Mouse (Mus musculus) cerebellum, postnatal 10 days (tissue): ENCODE measurements around the gene Pgrmc2.

Source experiments
- DNase-seq, 2 experiments: peaks; one replicate each; pipeline ENCODE4 v3.0.0; 2021; ENCODE audit warnings: mixed read lengths in 2 of 2

Gene Pgrmc2

DNA sequence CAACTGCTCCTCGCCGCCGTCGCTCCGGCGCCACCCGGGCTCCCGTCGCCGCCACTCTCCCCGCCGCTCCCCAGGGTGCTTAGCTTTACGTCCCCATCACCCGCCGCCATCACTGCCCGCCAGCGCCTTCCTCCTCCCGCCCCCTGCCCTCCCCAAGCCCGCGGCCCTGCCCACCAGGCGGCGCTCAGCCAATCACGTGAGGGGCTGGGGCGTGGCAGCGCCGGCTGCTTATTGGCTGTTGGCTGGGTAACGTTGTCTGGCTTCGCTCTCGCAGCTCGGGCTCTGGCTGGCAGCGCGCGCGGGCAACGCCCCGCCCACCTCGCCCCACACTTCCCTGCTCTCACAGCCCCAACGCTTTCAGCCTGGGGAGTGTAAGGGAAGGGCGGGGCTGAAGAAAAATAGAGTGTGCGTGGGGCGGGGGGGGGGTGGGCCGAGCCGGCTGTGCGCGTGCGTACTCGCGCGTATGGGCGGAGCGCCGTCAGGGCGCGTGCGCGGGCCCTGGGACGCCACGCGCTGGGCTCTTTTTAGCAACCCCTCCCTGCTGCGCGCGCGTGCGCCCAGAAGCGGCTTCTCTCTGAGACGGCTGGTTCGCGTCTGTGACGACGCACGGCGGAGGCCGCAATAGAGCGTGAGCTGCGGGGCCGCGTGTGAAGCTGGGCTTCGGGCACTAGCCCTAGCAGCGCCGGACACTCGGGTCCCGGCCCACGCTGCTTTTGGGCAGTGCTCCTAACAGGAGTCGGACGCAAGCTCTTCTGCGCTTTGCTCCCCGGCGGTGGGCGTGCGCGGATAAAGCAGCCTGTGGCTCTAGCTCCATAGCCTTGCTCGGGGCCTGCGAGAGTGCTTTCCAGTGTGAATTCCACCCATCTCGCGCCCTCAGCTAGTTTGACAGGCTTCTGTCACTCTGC is at the start of gene Pgrmc2:
TSS of gene Pgrmc2 (minus strand) at position 162 of the 905 bp plus-strand sequence.
- peak; percentile 99 for DNase-seq

DNA sequence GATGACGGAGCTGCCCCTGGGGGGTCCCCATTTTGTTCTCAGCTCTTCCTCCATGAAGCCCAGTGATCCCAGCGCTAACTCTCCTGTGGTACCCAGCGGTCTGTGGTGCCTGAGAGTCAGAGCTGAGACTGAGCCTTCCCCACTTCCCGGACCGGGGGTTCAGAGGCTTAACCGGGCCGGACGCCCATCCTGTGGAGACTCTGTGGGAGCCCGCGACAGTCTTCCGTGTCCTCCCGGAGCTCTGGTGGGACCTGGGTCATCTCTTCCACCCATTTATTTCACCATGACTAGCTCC is 41.1 kb upstream of the Pgrmc2 start:
- DNase-seq: no peak

DNA sequence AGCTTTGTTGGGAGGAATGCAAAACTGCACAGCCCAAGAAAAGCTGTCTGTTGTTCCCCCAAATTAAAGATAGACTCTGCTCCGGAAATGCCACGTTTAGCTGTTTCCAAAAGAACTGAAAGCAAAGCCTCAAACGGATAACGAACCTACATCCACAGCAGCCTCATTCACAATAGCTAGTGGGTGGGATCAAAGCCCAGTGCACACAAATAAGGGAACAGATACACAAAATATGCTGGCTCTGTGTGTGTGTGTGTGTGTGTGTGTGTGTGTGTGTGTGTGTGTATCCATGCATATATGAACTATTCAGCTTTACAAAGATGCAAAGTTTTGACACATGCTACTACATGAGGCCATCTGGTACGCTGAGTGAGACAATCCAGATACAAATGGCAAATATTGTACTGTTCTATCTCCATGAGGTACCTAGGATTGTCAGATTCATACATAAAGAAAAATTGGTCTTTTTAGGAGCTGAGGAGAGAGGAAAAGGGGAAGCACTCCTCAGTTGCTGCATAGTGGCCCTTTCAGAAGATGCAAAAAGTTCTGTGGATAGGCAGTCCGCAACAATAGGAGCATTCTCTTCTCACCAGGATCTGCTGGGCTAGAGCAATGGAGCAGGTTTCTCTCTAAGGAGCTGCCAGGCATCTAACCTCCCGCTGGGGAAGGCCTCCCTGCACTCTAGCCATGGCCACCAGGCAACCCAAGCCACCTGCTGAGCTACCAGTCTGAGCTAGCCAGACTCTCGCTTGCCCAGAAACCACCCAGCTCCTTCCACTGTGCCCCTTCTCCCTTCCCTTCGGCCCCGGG is 40.5 kb upstream of the Pgrmc2 start:
- DNase-seq: peak; percentile 17 to 36

DNA sequence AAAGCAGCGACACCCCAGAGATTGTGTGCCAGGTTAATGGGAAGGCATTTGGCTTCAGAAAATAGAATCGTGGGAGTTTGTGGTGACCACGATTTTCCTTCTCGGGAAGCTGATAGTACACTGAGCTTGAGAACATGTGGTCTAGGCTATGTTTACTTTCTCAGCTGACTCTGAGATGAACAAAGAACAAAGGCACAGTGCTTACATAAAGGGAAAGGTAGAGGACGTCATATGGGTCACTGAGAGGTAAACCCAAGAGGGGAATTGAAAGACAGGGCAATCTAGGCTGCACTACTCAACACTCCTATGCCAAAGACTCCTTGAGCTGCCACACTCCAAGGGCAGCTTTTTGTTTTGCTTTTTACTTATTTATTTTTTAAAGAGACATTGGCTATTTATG is 35.3 kb upstream of the Pgrmc2 start:
- DNase-seq: no peak

DNA sequence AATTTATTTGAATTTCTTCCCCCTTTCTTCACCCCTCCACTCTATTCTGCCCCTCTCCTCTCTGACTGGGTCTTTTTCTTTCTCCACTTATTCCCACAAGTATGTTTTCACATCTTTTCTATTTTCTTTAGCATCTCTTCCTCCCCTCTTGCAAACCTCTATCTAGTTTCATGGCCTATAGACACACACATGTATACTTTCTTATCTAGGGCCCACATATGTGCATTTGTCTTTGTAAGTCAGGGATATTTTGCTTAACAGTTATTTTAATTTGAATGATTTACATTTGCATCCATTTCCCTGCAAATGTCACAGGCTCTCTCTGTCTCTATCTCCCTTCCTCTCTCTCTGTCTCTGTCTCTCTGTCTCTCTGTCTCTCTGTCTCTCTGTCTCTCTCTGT is 34.6 kb upstream of the Pgrmc2 start:
- DNase-seq: no peak

DNA sequence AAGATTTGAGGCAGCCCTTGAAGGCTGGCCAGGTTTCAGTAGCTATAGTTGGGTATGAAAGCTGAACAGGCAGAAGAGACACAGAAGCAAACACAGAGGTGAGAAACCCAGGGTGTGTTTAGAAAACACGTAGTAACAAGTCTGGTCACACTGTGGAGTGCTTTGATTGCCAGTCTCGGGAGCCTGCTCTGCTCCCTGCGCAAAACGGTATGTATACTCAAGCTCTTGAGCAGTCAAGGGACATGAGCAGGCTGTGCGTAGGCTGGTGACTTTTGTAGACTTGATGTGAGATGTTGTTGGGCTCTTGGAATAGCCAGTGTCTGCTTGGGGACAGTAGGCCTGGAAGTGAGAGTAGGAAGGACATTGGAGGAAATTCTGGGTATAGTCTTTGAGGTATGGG is 30.3 kb upstream of the Pgrmc2 start:
- no peak for DNase-seq

DNA sequence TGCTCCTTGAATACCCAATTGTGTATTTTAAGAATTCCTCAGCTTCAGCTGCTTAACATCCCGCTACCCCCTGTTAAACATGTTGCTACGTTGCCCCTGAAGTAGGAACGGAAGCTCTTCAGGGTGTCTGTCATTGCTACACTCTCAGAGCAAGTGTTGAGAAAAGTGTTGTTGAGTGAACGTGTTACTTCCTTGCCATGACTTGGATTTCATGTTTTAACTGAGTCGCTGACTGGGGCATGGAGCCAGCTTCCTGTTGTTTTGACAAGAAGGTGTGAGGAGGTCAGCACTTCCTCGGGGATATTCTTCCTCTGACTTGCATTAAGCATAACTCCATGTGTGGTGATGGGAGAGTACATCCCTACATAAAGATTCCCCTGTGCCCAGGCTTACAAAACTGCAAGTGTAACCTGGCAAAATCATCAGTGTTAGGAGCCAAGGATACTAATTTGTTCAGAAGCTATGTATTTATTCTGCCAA is 25.5 kb upstream of the Pgrmc2 start:
- peak; percentile 37 to 52 for DNase-seq

DNA sequence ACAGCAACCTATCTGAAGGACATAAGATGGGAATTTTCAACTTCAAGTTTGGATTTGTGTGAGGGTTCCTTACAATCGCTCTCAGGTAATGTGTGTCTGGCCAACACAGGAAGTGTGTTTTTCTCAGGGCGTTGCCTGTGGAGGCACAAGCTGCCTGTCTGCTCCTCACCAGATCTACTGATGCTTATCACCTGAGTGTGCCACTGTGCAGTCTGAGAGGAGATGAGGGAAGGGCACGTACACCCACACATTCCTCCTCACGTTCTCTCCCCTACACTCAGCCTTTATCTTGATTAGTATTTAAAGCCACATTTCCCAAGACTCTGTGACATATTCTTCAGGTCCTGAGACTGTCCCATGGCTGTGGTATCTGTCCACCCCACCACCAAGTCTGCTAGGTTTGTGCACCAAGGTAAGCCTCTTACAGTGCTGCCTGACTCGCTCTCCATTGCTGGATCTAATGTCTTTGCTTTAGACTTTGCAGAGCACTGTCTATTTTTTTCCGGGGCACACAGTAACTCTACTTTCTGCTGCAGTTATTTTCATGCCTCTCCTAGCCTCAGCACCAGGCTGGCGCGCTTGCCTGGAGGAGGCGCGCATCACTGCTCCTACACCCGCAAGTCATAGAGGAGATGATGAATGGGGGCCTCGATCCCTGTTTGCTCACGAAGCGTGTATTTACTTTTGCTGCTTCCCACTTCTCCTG is 24.9 kb upstream of the Pgrmc2 start:
- no peak for DNase-seq

DNA sequence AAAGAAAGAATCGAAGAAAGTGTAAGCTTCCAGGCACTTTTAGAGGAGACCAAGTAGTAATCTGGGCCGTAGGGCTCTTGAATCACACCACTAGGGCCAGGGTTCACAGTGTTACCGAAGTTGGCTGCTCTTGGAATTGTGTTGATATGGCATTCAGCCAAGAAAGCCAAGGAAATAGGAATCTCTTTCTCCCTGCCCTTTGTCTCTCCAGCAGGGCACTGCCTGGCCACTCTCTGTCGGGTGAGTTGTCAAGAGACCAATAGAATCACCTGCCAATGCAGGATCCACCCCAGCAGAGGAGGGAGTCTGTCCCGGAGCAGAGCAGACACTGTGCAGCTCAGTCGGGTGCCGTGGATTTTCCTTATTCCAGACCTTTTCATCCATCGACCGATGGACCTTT is 19.1 kb upstream of the Pgrmc2 start:
- no peak for DNase-seq

DNA sequence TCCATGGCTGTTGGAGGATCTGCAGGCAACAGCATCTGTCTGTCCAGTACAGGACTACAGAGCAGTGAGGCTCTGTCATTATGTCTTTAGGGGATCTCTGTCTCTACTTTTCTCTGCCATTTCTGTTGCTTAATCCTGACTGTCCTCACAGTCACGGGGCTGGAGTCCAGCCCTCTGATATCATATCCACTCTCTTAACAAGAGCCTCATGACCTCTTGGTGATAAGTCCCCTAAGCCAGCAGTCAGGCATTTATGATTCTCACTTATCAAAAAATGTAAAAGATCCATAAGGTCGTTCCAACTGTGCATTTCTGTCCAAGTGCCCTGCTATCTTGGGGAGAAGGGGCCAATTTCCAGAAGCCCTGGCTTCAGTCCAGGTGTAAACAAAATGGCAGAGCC is 17.3 kb upstream of the Pgrmc2 start:
- DNase-seq: no peak

DNA sequence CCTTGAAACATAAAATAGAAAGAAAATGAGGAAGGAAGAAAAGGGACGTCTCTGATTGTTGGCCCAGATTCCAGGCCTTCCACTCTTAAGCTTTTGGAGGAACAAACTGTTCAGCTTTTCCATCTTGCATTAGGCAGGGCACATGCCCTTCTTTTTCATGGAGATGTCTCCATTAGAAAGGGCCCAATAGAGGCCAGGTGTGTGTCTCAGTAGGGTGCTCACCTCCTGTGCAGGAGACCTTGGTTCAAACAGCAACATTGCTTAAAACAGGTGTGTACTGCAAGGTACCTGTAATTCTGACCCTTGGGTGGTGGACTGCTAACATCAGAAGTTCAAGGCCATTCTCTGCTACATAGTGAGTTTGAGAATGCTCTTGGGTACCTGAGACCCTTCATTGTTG is 16.8 kb upstream of the Pgrmc2 start:
- DNase-seq: no peak

DNA sequence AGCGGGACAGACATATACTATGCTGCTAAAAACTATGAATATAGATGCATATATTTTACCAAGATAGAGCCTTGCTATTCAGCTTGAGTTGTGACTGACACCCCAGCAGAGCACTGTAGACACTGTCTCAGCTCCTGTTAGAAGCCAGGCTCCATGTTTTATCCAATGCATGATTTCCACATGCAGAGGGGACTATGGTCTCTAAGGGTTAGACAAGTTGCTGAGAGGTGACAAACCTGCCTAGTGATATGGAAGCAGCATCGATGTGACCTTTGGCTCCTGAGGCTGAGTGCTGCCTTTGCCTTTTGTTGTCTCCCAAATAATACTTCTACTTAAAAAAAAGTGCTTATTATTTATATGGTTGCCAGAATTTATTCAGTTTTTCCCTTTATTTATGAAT is 10.4 kb upstream of the Pgrmc2 start:
- no peak for DNase-seq

DNA sequence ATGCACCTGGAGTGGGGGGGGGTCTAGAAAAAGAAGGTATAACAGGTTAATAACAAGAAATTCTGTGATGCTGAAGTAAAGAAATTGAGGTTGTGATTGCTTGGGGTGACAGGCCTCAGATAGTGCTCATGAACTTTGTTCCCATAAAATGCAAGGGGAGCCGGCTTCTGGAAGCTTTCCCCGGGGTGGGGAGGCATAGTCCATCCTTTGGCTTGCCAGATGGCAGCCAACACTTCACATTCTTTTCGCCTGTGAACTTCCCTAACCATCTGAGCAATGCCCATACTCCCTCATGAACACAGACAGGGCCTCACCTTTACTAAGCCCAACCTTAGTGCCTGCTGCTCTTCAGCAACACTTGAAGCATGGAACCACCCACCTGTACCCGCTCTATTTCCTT is 9.5 kb upstream of the Pgrmc2 start:
- no peak for DNase-seq

DNA sequence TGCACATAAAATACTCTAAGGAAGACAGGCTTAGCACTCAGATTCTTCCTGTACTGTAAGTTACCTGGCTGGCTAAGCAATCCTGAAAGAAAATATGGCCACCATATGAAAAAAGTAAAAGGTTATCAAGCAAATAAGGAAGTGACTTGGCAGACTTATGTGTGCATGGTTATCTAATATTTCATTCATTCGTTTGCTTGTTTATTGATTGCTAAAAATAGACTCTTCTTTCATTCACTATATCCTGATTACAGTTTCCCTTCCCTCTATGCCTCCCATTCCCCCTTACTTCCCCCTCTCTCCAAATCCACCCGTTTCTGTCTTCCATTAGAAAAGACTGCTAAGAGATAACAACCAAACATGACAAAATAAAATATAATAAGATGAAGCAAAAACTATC is 8.0 kb upstream of the Pgrmc2 start:
- no peak for DNase-seq

DNA sequence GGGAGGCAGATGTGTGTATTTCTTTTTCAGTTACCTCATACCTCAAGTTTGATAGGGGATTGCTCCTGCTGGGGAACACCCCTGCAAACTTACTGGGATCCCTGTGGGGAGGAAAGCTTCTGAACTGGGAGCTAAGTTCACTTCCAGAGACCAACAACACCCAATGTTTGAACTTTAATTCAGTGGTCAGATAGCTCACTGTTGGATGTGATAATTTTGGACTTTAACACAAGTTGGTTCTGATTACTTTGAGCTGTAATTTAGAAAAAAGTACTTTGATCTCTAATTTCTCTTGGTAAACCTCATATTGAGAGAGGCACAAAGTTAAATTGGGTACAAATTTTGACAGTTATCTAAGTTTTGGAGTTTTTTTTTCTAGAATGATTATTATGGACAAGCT is 4.2 kb upstream of the Pgrmc2 start:
- no peak for DNase-seq

DNA sequence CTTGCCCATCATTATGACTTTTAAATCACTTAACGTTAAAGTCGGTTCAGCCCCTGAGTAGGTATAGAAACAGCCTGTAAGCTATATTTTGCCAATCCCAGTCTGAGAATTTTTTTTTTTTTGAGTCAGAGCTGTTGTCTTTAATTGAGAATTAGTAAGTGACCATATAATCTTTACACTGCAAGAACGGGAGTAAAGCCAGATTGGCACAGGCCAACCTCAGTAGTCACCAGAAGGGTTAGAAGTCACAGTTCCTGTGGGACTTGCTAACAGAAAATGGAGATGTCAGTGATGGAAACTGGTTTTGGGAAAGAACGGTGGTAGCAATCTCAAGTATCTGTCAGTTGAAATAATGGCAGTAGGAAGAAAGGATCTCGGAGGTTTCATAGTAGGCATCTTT is 1.6 kb upstream of the Pgrmc2 start:
- DNase-seq: peak; percentile 14 to 31

DNA sequence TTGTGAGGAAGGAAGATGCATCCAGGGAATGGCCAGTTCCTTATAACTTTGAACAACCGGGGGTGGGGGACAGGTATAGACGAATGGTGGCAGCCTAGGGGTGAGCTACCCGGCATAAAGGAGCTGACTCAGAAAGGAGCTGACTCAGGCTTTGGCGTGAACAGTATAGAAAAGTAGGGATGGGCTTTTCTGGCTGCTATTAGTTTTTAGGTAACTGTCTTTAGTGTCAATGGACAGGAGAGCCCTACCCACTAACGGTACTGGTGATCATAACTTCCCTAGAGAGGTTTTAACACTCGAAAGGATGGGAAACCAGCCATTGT is 905 bp upstream of the Pgrmc2 start:
- DNase-seq: no peak

DNA sequence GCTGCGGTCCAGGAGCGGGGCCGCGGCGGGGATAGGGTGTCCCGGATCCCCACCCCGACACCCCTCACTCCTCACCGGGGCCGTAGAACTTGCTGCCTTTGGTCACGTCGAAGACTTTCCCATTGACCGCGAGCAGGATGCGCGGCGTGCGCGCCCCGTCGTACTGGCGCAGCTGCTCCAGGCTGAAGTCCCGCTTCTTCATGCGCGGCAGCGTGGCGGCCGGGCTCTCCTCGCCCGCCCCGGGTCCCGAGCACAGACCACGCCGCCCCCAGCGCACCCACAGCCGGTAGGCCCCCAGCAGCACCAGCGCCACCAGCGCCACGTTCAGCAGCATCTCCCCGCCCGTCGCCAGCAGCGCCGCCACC is 344 bp downstream of the Pgrmc2 start:
- no peak for DNase-seq

DNA sequence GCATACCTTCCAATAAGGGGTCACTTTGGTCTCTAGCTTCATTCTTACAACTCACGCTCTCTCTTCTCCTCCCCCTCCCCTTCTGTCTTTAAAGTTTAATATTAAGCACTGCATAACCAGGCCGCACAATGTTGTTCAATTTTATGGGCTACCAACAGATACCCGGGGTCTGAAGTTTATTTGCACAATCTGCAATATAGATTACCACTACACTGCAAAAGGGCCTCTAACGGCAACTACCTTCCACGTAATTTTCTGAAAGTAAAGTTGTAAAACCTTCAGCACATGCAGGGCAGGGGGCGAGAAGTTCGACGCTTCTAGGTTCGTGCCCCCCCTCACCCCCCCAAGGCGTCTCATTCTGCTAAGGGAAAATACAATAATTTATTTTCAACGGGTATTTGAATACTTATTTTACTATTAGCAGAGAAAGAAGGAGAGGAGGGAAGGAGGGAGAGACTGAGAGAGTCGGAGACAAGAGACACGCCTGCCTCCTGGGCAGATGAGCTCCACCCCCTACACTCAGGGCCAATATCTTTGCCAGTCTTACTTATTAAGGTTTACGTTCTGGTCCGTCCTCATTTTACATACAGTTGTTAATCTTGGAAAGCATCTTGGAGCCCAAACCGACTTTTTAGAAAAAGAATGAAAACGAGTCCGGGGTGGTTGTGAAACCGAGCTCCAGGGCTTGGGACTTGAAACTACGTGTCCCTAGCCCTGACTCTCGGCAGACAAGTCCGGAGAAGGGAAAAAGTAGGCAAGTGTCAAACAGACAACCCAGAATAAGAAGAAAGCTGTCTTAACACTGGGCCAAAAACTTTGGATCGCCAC is 1.2 kb downstream of the Pgrmc2 start:
- peak; percentile 24 to 25 for DNase-seq

DNA sequence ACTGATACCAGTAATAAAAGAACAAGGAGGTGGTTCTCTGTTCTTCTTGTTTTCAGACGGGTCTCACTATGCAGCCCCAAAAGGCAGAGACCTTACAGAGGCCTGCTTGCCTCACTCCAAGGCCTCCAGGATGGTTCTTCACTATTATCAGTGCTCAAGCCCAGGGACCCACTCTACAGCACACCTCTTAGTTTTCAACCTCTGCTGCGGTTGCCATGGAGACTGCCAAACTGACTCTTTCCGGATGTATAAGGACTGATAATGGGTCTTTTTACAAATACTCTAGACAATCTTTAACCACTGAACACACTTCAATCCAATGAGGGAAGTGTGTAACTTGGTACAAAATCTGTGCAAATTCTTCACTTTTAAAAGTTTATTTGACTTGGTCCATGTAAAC is 2.1 kb downstream of the Pgrmc2 start:
- peak in 1 of 2 experiments; percentile 9 for DNase-seq

DNA sequence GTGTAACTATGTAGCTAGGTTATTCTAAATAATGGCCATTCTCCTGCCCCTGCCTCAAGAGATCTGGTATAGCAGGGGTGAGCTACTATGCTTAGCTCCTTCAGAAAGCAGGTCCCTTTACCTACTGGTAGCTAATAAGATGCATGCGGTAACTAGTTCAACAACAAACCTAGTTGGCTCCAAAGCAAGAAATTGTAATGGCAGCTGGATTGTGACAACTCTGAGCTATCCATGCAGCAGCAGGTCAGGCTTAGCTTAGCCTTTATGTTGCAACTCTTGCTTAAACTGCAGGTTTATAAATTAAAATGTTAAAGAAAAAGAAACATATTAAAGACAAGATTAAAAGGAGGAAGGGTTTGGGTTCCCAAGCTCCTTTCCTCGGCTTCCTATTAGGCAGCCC is 4.2 kb downstream of the Pgrmc2 start:
- no peak for DNase-seq

DNA sequence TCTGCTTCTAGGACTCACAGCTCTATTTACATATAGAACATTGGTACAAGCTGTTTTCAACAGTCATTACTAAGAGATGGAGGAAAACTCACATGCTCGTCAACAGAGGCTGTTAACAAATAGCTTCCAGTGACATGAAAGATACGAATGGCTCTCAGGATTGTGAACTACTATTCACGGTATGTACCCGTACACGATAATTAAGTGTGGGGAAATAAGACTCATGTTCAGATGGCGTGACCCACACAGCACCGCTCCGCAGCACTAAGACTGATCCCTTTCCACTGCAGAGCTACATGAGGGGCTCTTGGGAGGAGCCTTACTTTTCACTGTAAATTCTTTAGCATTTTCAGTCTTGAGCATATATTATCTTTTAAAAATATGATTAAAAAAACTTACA is 7.5 kb downstream of the Pgrmc2 start:
- DNase-seq: no peak

DNA sequence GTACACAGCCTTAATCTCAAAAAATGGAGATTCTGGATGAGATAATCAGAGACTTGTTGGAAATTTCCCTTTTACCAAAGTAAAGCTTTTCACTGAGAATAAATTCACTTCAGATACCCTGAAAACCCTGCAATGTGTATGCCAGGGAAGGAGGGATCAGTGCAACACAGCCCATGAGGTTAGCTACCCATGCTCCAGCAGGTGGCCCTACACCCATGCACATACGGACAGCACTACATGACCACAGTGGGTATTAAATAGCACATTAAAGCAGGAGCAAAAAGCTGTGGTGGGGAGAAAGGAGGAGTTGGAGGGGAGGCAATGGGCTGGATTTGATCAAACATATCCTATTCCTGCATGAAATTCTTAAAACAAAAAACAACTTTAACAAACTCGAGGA is 12.3 kb downstream of the Pgrmc2 start:
- peak; percentile 24 to 41 for DNase-seq
